In genomic region chr12:81155675-81156074, GRCm38 (mm10) we compare ENCODE assay signal across 17 mouse cellular contexts.
DNase-seq lines count a peak whose midpoint lies in the region; ATAC-seq and TF ChIP-seq lines count a peak whose summit lies in the region.
"Had no signal": no experiment of that assay in that cellular context is flagged by ENCODE, and none has a peak within 500 bp of the region (broad histone marks: within the 10 kb centered on the region; RNA-seq: fewer than 3 reads in every experiment).

No protein-coding gene starts in this region.

- DNase-seq in adrenal gland, postnatal 10 days, result peak; percentile 63
- no peak for DNase-seq in adrenal gland, postnatal 4 days (ENCODE audit: low spot score in 2 of 2)
- peak; percentile 9 for DNase-seq in lung, postnatal 25 days (ENCODE audit: low spot score)
- DNase-seq in lung, postnatal 0 days (ENCODE audit: low spot score), result no peak
- DNase-seq in adrenal gland, postnatal 36 days, result peak; percentile 63 to 77
- peak; percentile 46 to 47 for DNase-seq in heart, postnatal 14 days
- DNase-seq in cerebellum, adult 2 months, result no peak
- DNase-seq: cerebellum, adult 8-10 months; embryo, embryonic 11 days; gastrocnemius, postnatal 10 days; kidney, adult 9 months; layer of hippocampus, postnatal 36 days; thymus, adult 18-20 months had no signal

- ATAC-seq in lung, postnatal 0 days, result no peak
- ATAC-seq in forebrain, embryonic 15.5 days (replicated peaks), result no peak

- no peaks in the 10 kb centered on the region for H3K9me3 ChIP-seq in lung, postnatal 0 days (ENCODE audit: low read length)
- no peaks in the 10 kb centered on the region for H3K9me3 ChIP-seq in forebrain, embryonic 15.5 days
- H3K9me3 ChIP-seq: forebrain, embryonic 12.5 days; hindbrain, embryonic 15.5 days; limb, embryonic 13.5 days had no signal

- H3K4me2 ChIP-seq in lung, postnatal 0 days (replicated peaks; ENCODE audit: low read depth, low read length), result no peak overlapping the region
- no peak overlapping the region for H3K4me2 ChIP-seq in forebrain, embryonic 15.5 days (replicated peaks)
- H3K4me2 ChIP-seq: forebrain, embryonic 12.5 days; hindbrain, embryonic 15.5 days; limb, embryonic 13.5 days had no signal

- H3K36me3 ChIP-seq in lung, postnatal 0 days (ENCODE audit: insufficient read depth, low read length), result no peaks in the 10 kb centered on the region
- H3K36me3 ChIP-seq in forebrain, embryonic 15.5 days, result no peaks in the 10 kb centered on the region
- H3K36me3 ChIP-seq: forebrain, embryonic 12.5 days; hindbrain, embryonic 15.5 days; limb, embryonic 13.5 days had no signal

- no peak overlapping the region for H3K27ac ChIP-seq in lung, postnatal 0 days (ENCODE audit: low read length)
- H3K27ac ChIP-seq in forebrain, embryonic 15.5 days (replicated peaks), result no peak overlapping the region
- H3K27ac ChIP-seq in cerebellum, adult 2 months (ENCODE audit: insufficient read depth, low read length), result no peak overlapping the region
- H3K27ac ChIP-seq: forebrain, embryonic 12.5 days; hindbrain, embryonic 15.5 days; limb, embryonic 13.5 days had no signal

- no peaks in the 10 kb centered on the region for H3K27me3 ChIP-seq in lung, postnatal 0 days (replicated peaks; ENCODE audit: insufficient read depth, low read length)
- H3K27me3 ChIP-seq in forebrain, embryonic 15.5 days, result no peaks in the 10 kb centered on the region
- H3K27me3 ChIP-seq in cerebellum, adult 2 months (ENCODE audit: control insufficient read depth, insufficient read depth, low read length), result no peaks in the 10 kb centered on the region
- H3K27me3 ChIP-seq: forebrain, embryonic 12.5 days; hindbrain, embryonic 15.5 days; limb, embryonic 13.5 days had no signal

- no peak for TF ChIP-seq POLR2A in cerebellum, adult 2 months (IDR thresholded peaks at IDR 0.05; ENCODE audit: borderline replicate concordance, insufficient read depth, low read length)

- H3K4me1 ChIP-seq in lung, postnatal 0 days (ENCODE audit: insufficient read depth, low read depth, low read length), result no peaks in the 10 kb centered on the region
- H3K4me1 ChIP-seq in forebrain, embryonic 15.5 days, result no peaks in the 10 kb centered on the region
- H3K4me1 ChIP-seq in cerebellum, adult 2 months (ENCODE audit: control insufficient read depth, insufficient read depth, low read length), result no peaks in the 10 kb centered on the region
- H3K4me1 ChIP-seq: forebrain, embryonic 12.5 days; hindbrain, embryonic 15.5 days; limb, embryonic 13.5 days had no signal

- 49% methylated on average over 6 of the region's 6 CpGs for WGBS in lung, postnatal 0 days
- WGBS in forebrain, embryonic 15.5 days, result 84% methylated on average over 6 of the region's 6 CpGs
- 83% methylated on average over 6 of the region's 6 CpGs for WGBS in cerebellum, adult 2 months

- no peak overlapping the region for H3K4me3 ChIP-seq in lung, postnatal 0 days (ENCODE audit: low read depth, low read length)
- no peak overlapping the region for H3K4me3 ChIP-seq in forebrain, embryonic 15.5 days
- no peak overlapping the region for H3K4me3 ChIP-seq in cerebellum, adult 2 months (replicated peaks; ENCODE audit: insufficient read depth, low read depth, low read length)
- H3K4me3 ChIP-seq: forebrain, embryonic 12.5 days; hindbrain, embryonic 15.5 days; limb, embryonic 13.5 days had no signal

- intact Hi-C loops in heart, postnatal 14 days (cut with DNase I), result loop anchor here (5.0 kb wide), 1 partner anchor 48 kb away; no protein-coding TSS in a partner anchor

- TF ChIP-seq EP300 in lung, postnatal 0 days (IDR thresholded peaks at IDR 0.05), result no peak

- no peak overlapping the region for H3K9ac ChIP-seq in lung, postnatal 0 days (replicated peaks; ENCODE audit: low read depth)
- no peak overlapping the region for H3K9ac ChIP-seq in forebrain, embryonic 15.5 days (replicated peaks)
- H3K9ac ChIP-seq: forebrain, embryonic 12.5 days; hindbrain, embryonic 15.5 days; limb, embryonic 13.5 days had no signal

- no peak for TF ChIP-seq CTCF in lung, postnatal 0 days (IDR thresholded peaks at IDR 0.05)
- no peak for TF ChIP-seq CTCF in cerebellum, adult 2 months (IDR thresholded peaks at IDR 0.05; ENCODE audit: borderline replicate concordance, insufficient read depth, low read depth, low read length)

Comparison
In these comparisons a context has a peak if more than half of its experiments do, and no peak if none do; other contexts are left out.
1. DNase-seq: peak in adrenal gland, postnatal 10 days (single experiment), lung, postnatal 25 days (single experiment), adrenal gland, postnatal 36 days (2 of 2) and heart, postnatal 14 days (2 of 2); none in adrenal gland, postnatal 4 days (0 of 2), lung, postnatal 0 days (single experiment) and cerebellum, adult 2 months (0 of 2).